Mouse (Mus musculus) liver, embryonic 14.5 days (tissue): ENCODE results near the gene Galnt15.

Experiments
- CTCF ChIP-seq: IDR thresholded peaks from 2 replicates; pipeline ENCODE4 v1.5.1; 2016; ENCODE audit warnings: antibody characterized with exemption, low read depth, control low read depth
- EP300 ChIP-seq: IDR thresholded peaks from 2 replicates; pipeline ENCODE4 v1.6.1; 2016; ENCODE audit warnings: antibody characterized with exemption, low read depth

DNA sequence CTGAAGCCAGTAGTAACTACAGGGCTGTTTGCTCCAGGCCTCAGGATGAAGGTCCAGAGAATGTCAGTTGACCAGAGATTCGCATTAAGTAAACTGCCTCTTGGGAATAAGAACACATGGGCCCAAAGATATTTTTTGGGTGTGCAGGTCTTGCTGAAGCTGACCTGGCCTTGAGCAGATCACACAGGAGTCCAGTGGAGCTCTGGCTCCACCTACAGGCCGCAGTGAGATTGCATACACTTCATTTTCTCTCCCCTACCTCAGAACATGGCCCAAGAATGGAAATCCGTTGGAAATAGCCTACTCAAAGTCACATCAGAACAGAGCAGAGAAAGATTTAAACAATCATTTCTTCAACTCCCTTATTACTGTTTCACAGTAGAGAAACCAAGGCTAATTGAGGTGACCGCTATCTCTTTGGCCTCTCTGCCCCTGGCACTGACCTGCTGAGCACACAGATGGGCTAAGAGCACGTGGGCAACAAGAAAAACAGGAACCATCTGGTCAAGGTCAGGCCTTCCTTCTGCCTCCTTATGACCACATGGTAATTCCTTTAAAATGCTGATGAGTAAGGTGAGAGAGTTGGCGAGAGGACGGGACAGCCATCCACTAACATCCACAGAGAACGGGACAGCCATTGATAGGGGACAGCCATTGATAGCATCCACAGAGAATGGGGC lies 48.2 kb downstream of the Galnt15 start:
- TF ChIP-seq CTCF (peak; percentile 97), EP300 (no peak)
